Mouse (Mus musculus): ENCODE measurements around the gene Slc48a1.
A peak's percentile ranks its signal among the peaks of the same experiment; 100 is the strongest.

Slc48a1 gene

DNA sequence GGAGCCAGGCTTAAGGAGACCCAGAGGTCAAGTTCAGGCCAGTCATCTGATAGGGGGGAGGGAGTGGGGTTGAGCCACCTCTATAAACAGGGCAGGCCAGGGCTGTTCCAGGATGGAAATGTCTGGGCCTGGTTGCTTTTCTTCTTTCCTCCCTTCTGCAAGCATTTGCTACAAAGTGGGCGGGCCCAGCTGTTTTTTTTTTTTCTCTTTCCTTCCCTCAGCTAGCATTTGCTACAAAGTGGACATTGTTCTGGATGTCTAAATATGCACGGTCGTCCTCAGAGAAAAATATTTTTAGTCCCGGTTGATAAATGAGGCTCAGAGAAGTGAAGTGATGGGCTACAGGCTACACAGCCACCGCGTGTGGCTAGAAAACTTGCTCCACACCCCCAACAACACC, 23.8 kb upstream of the Slc48a1 start:
- DNase-seq, result no peak

DNA sequence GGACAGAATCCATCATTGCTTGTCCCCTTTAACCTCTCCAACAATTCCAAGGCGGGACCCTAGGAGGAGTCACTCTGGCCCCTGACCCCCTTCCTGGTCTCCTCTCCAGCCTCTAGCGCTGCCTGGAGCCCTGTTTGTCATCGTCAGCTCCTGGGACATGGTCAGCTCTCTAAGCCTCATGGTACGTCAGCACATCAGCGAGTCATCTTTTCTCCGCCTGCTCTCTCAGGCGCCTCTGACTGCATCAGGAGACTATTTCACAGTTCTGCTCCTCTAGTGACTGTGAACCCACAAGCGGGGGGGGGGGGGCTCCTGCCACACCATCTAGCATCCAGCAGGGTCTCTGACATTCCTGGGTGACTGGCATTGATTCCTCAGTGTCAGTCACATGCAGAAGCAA, 23.0 kb upstream of the Slc48a1 start:
- DNase-seq, result no peak

DNA sequence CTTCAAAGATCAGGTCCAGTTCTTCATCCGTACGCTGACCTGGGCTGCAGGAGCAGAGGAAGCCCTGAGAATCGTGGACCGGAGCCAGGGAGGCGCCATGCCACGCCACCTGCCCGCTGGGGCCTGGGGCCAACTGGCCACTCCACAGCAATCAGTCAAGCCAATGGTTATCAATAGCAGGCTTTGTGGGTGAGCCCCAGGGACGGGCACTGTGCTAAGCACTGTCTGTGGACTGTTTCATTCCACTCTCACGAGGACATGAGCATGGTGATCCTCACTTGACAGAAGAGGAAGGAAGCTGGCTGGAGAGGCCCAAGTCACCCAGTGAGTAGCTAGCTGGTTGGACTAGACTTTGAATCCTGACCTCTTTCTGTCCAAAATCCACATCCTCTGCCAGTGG, 18.3 kb upstream of the Slc48a1 start:
- peak; percentile 89 to 90 for DNase-seq

DNA sequence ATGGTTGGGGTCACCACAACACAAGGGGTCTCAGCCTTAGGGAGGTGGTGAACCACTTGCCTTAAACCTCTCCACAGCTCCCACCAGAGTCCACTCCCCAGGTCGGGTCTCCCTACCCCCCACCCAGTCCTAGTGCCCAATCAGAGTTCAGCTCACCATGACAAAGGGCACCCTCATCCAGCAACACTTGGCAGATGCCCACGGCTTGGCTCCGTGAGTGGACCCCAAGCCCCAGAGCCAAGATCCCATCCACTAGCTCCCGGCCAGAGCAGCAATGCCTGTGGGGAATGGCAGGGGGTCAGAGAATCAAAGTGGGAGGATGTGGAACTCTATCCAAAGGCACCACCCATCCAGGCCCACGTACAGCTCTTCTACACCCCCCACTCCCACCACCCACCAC, 17.4 kb upstream of the Slc48a1 start:
- no peak for DNase-seq

DNA sequence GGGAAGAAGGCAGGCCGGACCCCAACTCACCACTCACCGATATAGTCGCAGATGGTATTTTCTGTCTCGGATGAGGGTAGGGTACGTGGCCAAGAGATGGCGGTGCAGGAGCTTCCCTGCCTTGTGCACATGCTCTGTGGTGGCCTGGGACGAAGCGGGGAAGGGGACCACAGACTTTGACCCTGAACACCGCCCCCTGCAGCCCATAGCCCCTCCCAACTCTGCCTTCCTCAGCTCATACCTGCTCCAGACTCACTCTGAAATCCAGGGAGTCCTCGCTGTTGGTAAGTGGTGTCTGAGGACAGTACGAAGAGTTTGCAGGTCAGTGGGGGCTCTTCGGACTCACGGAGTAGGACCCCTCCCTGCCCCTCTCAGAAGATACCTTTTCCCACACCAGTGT, 16.9 kb upstream of the Slc48a1 start:
- DNase-seq, result no peak

DNA sequence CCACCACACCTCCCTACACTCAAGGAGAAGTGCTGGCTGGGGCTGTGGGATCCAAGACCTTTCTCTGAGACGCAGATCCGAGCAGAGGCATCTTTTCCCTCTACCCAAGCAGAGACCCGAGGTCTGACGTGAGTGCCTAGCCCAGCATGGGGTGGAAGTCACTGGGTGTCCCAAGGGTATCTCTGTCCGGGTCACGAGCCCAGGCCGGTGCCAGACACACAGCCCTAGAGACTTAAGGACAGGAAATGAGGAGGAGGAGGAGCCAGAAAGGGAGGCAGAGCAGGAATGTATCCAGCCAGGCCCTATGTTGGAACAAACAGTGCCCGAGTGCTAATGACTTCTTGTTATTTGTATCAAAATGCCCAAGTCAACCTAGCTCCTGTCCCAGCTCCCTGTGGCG, 15.6 kb upstream of the Slc48a1 start:
- no peak for DNase-seq

DNA sequence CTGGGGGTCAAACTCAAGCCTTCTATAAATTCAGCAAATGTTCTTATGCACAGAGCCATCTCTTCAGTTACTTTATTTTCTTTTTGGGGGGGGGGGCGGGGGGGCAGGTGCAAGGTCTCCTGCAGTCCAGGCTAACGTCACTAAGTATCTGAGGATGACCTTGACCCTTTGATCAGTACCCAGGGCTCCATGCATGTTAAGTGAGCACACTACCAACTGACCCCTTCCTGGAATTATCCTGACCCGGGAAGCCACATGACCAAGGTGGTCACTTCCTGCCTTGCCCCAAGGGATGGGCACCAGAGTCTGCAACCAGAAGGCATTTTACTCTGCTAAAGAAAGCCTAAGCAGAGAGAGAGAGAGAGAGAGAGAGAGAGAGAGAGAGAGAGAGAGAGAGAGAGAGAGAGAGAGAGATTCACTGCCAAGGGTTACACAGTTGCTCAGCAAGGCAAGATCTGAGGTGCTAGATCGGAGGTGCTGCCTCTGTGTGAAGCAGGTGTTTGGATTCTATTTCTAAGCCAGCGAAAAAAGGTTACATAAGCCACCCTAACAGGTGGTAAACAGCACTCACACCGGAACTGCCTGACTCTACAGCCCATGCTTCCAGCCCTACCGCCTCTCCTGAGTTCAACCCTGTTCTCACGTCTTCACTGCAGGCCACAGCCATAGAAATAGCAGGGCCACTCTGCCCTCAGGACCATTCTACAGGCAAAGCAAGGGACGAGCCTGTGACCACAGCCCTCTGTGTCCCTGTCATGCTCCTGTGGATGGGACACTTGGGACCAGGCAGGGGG, 14.9 kb upstream of the Slc48a1 start:
- DNase-seq, result no peak

DNA sequence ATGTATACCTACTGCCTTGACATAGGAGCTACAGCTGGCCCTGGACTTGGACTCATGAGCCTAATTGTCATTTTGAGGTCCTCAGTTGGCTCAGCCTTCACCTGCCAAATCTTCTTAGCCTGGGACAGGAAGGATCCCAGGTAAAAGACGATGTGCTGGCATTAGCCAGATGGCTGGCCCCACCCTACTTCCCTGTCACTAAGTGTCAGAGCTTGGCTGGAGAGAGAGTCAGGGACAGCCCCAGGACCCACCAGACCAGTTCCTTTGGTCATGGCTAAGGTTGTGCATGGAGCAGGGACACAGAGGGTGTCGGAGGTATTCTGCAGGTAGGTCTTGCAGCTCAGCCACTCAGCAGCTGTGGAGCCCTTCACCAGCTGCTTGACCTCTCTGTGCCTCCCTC, 13.8 kb upstream of the Slc48a1 start:
- no peak for DNase-seq

DNA sequence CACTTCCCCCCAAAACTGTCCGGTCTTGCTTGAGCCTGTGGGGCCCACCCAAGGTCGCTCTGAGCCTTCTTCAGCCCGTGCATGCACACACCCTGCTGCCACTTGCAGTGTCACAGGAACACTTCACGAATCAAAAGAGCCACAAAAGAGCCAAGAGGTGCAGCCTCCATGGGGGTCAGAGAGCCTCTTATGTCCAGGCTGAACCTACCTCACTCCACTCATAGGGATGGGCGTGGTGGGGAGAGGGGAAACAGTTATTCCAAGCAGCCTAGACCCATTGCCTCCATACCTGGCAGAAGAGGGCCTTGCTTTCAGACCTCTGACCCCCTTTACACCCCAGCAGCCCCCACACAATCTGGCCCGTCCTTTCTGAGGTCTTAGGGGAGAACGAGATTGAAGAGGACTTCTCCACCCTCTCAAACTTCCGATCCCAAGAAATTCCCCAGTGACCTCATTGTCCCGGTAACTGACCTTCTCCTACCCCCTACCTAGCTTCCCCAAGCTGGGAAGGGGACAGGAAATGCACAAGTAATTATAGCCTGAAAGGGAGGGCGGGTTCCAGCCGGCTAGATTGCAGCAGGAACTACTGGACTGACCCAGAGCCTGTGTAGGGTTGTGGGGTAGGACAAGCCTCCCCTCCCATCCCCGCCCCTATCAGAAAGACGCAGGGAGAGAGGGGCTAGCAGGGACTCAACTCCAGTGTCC, 13.1 kb upstream of the Slc48a1 start:
- DNase-seq, result no peak

DNA sequence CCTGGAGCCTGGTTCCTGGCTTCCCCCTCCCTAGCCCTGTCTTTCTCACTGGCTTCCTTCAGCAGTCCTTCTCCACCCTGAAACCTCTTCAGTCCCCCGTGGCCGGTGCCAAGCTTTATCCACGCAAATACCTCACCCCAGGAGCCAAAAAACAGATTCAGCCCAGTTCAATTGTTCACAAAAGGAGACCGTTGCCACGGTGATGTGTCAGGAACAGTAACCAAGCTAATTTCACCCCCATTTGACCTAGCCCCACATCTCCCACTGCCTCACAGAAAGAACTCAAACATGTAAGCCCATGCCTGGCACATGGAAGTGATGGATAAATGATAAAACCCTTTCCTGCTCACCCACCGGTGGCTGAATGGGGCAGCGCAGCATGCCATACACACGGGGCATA, 12.1 kb upstream of the Slc48a1 start:
- peak in 1 of 2 experiments; percentile 45 for DNase-seq

DNA sequence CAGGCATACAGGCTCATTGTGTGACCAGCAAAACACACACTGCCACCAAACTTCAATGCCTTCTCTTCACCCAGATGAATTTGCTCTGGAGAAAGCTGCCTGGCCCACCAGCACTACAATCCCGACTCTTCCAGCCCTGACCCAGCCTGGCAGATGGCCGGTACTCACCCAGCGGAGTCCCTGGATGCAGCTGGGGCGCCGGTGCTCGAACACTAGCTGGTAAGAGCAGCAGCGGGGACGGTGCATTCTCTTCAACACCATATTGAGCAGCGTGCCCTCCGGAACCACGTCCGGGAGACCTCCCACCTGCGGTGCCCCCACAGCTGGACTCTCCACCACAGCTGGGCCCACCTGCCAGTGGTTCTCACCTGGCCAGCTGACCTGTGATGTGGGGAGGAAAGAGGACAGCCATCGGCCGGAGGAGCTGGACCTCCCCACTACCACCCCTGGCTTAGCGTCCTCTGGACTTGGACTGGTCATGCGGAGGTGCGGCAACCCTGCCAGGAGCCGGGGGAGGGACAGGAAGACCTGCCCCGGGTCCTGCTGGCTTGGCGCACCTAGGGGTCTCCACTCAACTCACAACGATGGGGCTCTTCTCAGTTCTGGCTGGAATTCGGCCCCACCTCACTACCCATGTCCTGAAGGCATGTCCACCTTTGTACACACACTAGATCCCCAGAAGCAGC, 11.6 kb upstream of the Slc48a1 start:
- peak; percentile 59 to 66 for DNase-seq

DNA sequence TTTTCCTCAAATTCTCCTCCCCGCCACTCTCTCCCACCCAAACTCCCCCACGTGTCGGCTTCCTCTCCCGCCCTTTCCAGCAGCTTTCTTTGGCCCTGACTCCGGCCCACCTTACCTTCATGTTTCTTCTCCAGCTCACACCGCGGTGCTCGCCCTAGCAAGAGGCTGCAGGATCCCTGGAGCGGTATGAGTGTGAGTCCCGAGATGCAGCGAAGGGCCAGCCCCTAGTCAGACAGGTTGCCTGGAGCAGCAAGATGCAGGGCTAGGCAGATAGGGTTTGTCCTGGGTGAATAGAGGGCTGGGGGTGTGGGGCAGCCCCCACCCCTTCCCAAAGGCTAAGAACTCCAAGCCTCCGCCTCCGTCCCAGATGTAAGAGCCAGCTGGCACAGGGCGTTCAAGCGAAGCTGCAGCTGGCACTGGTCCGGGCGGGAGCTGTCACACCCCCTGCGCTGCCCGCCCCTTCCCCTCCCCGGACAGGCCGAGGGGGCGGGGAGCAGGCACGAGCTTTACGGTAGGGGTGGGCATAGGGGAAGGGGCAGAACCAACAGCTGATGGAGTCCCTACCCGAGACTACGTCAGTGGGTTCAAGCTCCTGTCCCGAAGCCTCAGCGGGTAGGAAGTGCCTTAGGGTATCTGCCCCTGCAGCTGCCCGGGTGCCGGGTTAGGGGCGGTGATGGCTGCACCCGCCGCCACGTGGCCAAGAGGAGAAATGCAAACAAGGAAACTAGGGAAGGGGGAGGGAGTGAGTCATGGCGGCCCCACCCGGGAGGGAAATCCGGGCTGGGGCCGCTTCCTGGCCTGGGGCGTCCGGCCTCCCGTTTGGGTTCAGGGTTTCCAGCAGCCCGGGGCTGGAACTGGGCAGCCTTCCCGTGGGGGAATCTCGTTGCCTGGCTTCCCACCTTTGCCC, 10.8 kb upstream of the Slc48a1 start, which contains the start of gene Rapgef3:
Gene Rapgef3 (minus strand): TSS at position 693 of the 907 bp plus-strand sequence.
- DNase-seq, result peak; percentile 84 to 86

DNA sequence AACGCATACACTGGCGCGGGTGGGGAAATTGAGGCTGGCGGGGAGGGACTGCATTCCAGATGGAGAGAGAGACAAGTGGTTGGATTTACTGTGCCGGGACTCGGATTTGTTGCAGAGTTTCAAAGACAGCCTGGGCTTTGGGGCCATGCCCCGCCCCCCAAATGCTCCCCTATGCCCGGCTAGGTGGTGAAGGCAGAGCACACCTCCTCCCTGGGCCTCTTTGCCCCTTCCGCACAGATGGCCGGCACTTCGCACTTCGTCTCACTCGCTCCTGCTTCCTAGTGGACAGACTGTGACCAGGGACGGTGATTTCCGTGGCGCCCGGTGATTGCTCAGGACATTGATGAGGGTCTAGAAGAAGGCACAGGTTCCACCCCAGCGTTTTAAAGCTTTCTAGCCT, 10.1 kb upstream of the Slc48a1 start:
- DNase-seq, result peak; percentile 72 to 80

DNA sequence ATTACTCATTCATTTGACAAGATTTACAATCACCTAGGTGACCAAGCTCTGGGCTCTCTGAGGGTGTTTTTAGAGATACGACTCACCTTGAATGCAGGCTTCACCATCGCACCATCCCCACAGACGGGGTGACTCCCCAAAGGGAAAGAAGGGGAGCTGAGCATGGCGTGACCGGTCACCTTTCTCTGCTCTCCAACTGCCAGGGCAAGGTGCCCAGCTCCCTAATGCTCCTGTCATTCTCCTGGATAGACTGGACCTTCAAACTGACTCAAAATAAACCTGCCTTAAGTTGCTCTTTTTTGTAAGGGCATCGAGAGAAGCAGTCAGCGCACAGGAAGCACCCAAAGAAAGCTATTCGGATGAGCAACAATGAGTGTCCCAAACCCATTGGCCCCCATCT, 8.0 kb upstream of the Slc48a1 start:
- DNase-seq, result no peak

DNA sequence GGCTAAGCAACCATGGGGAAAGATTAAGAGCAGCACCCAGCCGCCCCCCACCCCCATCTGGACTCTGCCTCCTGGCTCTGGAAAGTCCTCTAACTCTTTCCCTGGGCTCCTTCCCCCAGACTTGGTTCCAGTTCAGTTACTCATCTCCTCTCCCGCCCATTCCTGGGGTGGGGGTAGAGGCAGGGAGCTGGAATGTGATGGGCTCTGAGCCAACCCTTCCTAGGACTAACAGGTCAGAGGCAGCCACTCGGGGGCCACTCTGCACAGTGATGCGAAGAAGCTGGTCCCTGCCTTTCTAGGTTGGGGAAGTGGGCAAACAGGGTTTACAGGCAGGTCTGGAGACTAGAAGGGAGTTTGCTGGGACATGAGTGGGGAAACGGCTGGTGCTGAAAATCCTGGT, 5.2 kb upstream of the Slc48a1 start:
- no peak for DNase-seq

DNA sequence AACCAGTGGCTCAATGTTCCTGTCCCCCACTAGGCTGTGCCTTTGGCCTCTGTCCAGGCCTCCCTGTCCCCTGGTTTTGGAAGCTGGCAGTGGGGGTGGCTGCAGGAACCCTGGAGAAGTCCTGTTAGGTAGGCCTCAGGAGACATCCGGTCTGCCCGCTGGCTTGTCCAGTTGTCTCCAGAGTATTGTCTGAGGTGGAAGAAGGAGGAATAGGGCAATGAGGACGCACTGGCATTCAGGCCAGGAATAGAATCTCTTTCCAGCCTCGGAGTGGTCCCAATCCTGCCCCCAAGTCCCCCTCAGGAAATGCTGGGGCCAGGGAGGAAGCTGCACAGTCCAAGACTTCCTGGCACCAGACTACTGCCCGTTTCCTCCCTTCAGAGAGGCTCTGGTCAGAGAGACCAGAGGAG, 4.4 kb upstream of the Slc48a1 start:
- DNase-seq, result no peak

DNA sequence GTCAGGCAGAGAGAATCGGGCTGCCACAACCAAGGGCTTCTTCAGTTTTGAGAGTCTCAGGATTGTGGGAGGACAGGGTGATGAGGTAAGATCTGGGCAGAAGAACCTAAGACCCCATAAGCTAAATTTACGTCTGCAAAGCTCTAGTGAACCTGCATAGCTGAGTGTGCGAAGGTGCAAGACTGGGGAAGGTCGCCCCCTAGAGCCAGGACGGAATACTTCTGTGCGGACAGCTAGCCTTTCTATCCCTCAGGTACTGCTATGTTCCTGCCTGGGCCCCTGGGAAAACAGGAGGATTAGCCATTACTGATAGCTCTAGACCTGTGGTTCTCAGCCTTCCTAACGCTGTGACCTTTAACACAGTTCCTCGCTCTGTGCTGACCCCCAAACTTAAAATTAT, 1.8 kb upstream of the Slc48a1 start:
- peak; percentile 90 to 93 for DNase-seq

DNA sequence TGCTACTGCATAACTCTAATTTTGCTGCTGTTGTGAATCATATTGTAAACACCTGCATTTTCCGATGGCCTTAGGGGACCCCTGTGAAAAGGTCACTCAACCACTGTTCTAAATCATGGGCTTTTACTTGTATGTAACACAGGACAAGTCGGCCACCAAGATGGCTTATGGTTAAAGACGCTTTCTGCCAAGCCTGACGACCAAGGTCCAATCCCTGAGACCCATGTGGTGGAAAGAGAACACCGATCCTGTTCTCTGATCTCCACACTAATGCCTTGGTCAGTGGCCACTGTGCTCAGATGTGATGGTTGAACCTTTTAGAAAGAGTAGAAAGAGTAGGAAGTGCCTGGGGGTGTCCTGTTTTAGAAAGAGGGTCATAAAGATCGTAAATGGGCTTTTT, 1.4 kb upstream of the Slc48a1 start:
- no peak for DNase-seq

DNA sequence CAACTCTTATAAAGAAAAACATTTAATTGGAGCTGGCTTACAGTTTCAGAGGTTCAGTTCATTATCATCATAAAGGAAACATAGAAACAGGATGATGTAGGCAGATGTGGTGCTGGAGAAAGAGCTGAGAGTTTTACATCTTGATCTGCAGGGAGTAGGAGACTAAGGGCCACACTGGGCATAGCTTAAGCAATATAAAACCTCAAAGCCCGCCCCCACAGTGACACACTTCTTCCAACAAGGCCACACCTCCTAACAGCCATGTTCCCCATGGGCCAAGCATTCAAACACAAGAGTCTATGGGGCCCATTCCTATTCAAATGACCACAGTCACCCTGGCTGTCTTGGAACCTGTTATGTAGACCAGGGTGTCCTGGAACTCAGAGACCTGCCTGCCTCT, 1.3 kb downstream of the Slc48a1 start:
- DNase-seq, result no peak

DNA sequence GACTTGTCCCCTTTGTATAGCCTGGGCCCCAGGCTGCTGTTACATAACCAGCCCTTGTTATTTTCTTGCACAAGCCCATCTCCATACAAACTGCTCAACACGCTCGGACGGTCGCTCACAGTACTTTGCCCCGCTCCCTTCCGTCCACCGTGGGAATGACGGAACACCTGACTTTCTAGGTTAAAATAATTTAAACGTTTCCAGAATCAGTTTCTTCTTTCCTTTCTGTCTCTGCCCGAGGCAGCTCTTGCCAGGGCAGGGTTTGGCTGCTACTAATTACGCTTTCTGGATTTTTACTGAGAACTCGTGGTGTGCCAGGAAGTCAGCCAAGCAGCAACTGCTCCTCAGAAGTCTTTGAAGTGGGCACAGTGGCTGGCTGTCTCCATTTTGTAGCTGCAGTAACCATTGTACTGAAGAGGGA, 2.3 kb downstream of the Slc48a1 start:
- DNase-seq, result no peak

DNA sequence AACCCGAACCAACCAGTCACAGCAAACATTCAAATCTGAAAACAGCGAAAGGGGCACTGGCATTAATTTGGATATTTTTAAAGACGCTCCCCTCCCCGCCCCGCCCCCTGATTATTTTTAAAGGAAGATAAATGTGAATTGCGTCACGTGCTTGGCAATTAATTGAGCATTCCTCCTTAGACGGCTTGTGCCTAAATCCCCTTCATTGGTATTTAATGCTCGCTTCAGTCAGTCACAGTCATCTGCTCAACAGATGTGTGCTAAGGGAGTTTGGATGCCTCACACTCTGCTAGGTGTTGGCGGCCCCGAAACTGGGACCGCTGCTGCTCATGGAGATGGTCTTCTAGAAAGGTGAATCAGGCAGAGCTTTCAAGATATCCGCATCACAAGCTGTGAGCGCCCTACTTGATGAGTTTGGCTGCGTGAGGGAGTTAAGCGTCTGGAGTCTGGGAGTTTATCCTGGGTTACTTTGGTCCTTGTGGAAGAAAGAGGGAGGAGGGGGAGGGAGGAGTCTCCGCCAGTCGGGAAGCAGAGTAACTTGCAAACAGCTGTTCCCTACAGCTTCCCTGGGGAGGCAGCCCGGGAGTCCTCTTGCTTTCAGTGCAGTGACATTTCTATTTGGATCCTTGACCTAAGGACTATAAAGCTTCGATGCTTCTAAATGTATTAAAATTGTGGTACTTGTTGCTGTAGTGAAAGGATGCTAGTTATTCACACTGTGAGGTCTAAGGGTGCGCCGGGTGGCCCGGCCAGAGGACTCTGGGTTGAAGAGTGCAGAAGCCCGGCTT, 3.8 kb downstream of the Slc48a1 start:
- no peak for DNase-seq

DNA sequence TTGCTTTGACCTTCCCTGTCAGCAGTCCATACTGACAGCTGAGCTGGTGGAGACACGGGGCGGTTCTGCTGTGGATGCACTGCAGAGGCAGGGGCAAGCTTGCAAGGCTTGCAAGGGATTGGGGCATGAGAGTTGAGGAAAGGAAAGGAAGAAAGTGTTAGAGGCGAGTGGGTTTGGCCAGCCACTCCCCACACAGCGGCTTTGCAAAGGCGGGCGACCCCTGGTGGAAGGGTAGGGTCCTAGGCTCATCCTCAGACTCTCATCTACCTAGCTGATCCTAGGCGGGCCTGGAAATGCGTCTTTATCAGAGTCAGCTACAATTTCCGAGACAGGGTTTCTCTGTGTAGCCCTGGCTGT, 4.4 kb downstream of the Slc48a1 start:
- peak; percentile 73 to 80 for DNase-seq
